Mouse (Mus musculus): ENCODE results near the gene Sorcs2. TPM values are rescaled to one million over a fixed set of nuclear protein-coding genes. Genes with fewer than 3 reads are reported as not detected.

Sorcs2 gene
- polyA plus RNA-seq, 1 experiment: 21.8 TPM

DNA sequence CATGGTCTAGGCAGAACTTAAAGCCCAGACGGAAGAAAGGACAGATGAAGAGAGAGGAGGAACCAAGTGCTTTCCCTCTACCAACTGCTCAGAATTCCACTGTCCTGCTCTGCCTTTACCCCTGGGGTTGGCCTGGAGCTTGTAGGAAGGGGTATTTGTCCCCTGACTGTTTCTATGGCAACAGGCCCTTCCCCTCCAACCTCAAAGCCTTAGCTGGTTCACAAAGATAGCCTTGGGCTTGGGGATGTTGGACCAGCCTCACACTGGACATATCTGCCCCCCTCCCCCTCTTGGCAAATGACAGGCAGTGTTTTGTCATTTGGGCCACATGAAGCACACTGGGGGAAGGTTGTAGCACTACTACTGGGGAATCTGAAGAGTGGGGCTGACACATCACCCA lies 375.6 kb downstream of the Sorcs2 start:
- Histone ChIP-seq H3K4me1 (ENCODE audit: control insufficient read depth, insufficient read depth, low read length) (no peaks in the 10 kb centered on the region; the same call in 1 of the 2 replicates), H3K4me3 (ENCODE audit: insufficient read depth, low read length) (no peak overlapping the region), H3K27ac (ENCODE audit: insufficient read depth, low read length) (no peak overlapping the region)
- no peak for TF ChIP-seq POLR2A (IDR thresholded peaks at IDR 0.05; ENCODE audit: extremely low read depth, insufficient read depth, low read length)
- TF ChIP-seq CTCF (IDR thresholded peaks at IDR 0.05; ENCODE audit: extremely low read depth, insufficient read depth, low read length): no peak

DNA sequence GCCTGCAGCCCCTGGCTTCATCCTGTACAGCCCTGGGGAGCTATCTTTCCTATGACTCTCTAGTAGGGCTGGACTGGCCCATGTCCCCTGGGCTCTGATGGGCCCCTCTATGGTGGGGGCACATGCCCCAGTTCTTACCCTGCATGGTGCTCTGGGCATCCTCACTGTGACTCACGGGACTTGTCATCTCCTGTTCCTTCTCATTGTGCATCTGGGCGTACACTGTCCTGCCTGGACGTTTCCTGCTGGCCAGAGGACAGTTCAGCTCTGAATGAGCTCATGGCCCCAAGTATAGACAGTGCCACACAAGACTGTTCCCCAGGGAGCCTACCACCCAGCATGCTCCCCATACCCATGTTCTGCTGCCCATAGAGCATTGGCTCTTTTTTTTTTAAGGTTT lies 376.8 kb downstream of the Sorcs2 start:
- no peak for TF ChIP-seq POLR2A (IDR thresholded peaks at IDR 0.05; ENCODE audit: extremely low read depth, insufficient read depth, low read length)
- no peak for TF ChIP-seq CTCF (IDR thresholded peaks at IDR 0.05; ENCODE audit: extremely low read depth, insufficient read depth, low read length)
- Histone ChIP-seq H3K4me1 (ENCODE audit: control insufficient read depth, insufficient read depth, low read length) (no peaks in the 10 kb centered on the region; the same call in 1 of the 2 replicates), H3K4me3 (ENCODE audit: insufficient read depth, low read length) (no peak overlapping the region), H3K27ac (ENCODE audit: insufficient read depth, low read length) (no peak overlapping the region)

DNA sequence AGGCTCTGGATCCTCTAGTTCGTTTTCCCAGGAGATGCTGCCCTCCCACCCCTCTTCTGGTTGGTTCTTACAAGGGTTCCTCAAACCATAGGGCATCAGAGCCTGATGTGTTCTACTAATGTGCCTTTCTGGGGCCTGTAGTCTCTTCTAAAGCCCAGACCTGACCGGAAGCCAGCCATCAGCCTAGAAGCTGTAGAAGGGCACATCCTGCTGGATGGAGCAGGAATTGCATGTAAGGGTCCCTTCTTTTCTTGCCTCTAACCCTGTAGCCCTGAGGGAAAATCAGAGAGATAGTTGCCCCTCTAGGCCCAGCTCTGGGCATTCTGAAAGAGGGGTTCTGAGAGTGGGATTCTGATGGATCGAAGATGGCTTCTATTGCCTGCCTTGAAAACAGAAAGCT lies 379.6 kb downstream of the Sorcs2 start:
- Histone ChIP-seq H3K4me3 (ENCODE audit: insufficient read depth, low read length) (no peak overlapping the region), H3K4me1 (ENCODE audit: control insufficient read depth, insufficient read depth, low read length) (no peaks in the 10 kb centered on the region), H3K27ac (ENCODE audit: insufficient read depth, low read length) (no peak overlapping the region)
- TF ChIP-seq POLR2A (IDR thresholded peaks at IDR 0.05; ENCODE audit: extremely low read depth, insufficient read depth, low read length) (no peak), CTCF (IDR thresholded peaks at IDR 0.05; ENCODE audit: extremely low read depth, insufficient read depth, low read length) (peak; percentile 42)

DNA sequence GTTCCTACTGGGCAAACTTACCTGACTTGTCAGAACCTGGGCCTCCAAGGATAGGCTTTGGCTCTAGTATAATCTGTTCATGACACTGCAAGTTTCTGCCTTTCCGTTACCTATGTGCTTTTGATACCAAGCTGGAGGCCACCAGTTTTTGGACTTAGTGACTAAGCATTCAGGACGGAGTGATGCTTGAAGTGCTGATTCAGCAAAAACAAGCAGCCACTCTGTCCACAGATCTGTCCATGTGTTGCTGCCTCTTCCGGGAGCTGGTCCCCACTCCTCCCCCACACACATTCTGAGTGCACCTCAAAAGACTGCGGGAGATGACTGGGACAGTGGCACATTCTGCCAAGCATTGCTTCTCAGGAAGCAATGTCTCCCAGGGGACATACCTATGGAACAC lies 388.5 kb downstream of the Sorcs2 start:
- no peaks in the 10 kb centered on the region for H3K4me1 ChIP-seq (ENCODE audit: control insufficient read depth, insufficient read depth, low read length)
- no peak overlapping the region for H3K4me3 ChIP-seq (ENCODE audit: insufficient read depth, low read length)
- TF ChIP-seq CTCF (IDR thresholded peaks at IDR 0.05; ENCODE audit: extremely low read depth, insufficient read depth, low read length) (no peak), POLR2A (IDR thresholded peaks at IDR 0.05; ENCODE audit: extremely low read depth, insufficient read depth, low read length) (no peak)
- H3K27ac ChIP-seq (ENCODE audit: insufficient read depth, low read length): no peak overlapping the region

DNA sequence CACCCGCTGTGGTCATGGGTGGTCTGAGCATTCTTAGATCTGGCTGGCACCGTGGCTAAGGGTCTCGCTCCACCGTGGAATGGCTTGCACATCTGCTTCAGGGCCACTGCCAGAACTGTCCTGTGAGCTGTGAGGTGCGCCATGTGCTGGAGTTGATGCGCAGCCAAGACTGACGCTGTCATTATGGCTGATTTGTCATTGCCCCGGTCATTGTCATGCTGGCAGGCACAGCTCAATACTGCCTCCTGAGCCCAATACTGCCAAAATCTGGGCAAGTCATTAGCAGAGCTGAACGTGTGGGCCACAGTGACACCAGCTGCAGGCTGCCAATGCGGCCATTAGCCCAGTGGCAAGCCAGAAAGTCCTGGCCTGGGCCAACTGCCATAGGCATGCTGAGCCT lies 390.3 kb downstream of the Sorcs2 start:
- no peak for TF ChIP-seq POLR2A (IDR thresholded peaks at IDR 0.05; ENCODE audit: extremely low read depth, insufficient read depth, low read length)
- no peak for TF ChIP-seq CTCF (IDR thresholded peaks at IDR 0.05; ENCODE audit: extremely low read depth, insufficient read depth, low read length)
- Histone ChIP-seq H3K4me3 (ENCODE audit: insufficient read depth, low read length) (no peak overlapping the region), H3K27ac (ENCODE audit: insufficient read depth, low read length) (no peak overlapping the region), H3K4me1 (ENCODE audit: control insufficient read depth, insufficient read depth, low read length) (no peaks in the 10 kb centered on the region)

DNA sequence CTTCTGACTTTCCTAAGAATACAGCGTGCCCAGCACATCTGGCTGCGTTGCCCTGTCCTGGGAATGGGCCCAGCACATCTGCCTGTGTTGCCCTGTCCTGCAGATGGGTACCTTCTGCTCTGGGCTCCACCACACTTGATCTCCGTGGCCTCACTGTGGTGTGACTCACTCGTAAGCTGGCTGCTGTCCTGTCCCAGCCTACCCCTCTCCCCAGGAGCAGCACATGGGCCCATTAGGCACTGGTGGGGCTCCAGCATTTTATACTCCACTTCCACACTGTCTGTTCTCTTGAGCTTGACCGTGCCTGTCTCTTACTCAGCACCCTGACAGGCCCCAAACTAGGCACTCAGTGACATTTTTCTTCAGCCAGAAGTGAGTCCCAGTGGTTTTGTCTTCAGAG lies 391.4 kb downstream of the Sorcs2 start:
- no peaks in the 10 kb centered on the region for H3K4me1 ChIP-seq (ENCODE audit: control insufficient read depth, insufficient read depth, low read length)

DNA sequence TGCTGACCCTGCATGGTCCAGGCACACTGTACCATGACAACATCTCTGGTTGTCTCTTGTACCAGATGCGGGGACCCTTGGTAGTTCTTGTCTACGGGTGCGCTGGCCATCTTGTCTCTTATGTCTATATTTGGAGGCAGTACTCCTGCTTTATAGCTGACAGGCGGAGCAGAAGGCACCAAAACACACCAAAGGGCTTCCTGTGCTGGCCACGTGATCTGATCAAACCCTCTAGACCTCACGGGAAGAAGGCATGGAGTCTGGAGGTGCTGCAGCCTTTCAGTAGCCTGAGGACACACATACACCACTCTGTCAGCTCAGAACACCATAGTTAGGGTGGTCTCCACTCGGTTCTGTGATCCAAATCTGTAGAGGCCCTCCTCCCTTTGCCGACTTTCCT lies 391.8 kb downstream of the Sorcs2 start:
- H3K4me3 ChIP-seq (ENCODE audit: insufficient read depth, low read length): no peak overlapping the region
- no peaks in the 10 kb centered on the region for H3K4me1 ChIP-seq (ENCODE audit: control insufficient read depth, insufficient read depth, low read length)
- H3K27ac ChIP-seq (ENCODE audit: insufficient read depth, low read length): no peak overlapping the region
- TF ChIP-seq CTCF (IDR thresholded peaks at IDR 0.05; ENCODE audit: extremely low read depth, insufficient read depth, low read length) (no peak), POLR2A (IDR thresholded peaks at IDR 0.05; ENCODE audit: extremely low read depth, insufficient read depth, low read length) (no peak)

More for the DNA sequence above, 391.4 kb downstream of the Sorcs2 start:
- no peak overlapping the region for H3K27ac ChIP-seq (ENCODE audit: insufficient read depth, low read length)
- TF ChIP-seq POLR2A (IDR thresholded peaks at IDR 0.05; ENCODE audit: extremely low read depth, insufficient read depth, low read length) (no peak), CTCF (IDR thresholded peaks at IDR 0.05; ENCODE audit: extremely low read depth, insufficient read depth, low read length) (no peak)
- no peak overlapping the region for H3K4me3 ChIP-seq (ENCODE audit: insufficient read depth, low read length)

DNA sequence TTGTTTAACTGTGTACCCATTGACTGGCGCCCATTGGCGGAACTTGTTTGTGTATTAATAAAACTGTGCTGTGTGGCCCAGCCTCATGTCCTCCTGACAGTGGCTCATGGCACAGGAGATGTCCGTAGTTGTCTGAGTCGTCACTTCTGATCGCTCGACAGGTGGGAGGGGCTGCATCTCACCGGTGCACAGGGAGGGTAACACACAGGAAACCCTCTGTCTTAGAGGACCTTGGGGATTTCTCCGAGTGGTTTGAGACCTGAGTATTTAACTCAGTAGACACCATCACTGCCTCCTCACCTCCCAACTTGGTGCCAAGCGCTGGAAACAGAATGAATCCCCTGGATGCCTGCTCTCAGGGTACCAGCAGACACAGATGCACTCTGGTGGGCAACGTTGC lies 394.1 kb downstream of the Sorcs2 start:
- H3K4me3 ChIP-seq (ENCODE audit: insufficient read depth, low read length): no peak overlapping the region
- no peaks in the 10 kb centered on the region for H3K4me1 ChIP-seq (ENCODE audit: control insufficient read depth, insufficient read depth, low read length)
- H3K27ac ChIP-seq (ENCODE audit: insufficient read depth, low read length): no peak overlapping the region
- TF ChIP-seq POLR2A (IDR thresholded peaks at IDR 0.05; ENCODE audit: extremely low read depth, insufficient read depth, low read length) (no peak), CTCF (IDR thresholded peaks at IDR 0.05; ENCODE audit: extremely low read depth, insufficient read depth, low read length) (no peak)

DNA sequence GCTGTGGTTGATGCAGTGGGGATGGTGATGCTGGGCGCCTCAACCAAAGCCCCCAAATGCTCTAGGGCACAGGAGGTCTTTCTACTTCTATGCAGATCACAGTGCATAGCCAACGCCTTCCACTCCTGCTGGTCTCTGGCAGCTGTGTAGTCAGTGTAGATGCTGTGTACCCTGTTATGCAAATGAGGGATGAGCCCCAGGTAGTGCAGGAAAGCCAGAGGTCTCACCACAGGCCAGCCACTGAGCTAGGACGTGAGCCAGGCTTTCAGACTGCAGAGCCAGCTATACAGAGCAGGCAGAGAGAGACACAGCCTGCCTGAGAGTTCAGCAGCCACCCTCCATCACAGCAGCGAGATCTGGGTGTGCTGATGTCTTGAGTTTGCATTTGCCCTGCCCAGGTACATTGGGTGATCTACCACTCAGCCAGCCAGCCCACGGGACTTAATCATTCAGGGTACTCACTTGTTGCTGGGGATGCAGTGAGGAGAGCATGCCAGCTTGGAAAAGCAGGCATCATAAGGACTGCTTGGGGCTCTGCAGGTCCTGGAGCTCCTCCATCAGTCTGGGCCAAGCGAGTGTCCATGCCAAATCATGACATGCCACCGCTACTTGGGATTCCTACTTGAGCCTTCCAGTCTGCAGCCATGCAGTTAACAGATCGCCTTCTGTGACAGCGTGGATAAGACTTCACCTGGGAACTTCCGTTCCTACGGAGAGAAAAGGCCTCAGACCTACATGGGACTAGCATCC lies 407.8 kb downstream of the Sorcs2 start:
- Histone ChIP-seq H3K4me1 (ENCODE audit: control insufficient read depth, insufficient read depth, low read length) (peaks cover 6% of the 10 kb centered on the region), H3K27ac (ENCODE audit: insufficient read depth, low read length) (no peak overlapping the region), H3K4me3 (ENCODE audit: insufficient read depth, low read length) (no peak overlapping the region)
- TF ChIP-seq CTCF (IDR thresholded peaks at IDR 0.05; ENCODE audit: extremely low read depth, insufficient read depth, low read length) (no peak), POLR2A (IDR thresholded peaks at IDR 0.05; ENCODE audit: extremely low read depth, insufficient read depth, low read length) (no peak)

DNA sequence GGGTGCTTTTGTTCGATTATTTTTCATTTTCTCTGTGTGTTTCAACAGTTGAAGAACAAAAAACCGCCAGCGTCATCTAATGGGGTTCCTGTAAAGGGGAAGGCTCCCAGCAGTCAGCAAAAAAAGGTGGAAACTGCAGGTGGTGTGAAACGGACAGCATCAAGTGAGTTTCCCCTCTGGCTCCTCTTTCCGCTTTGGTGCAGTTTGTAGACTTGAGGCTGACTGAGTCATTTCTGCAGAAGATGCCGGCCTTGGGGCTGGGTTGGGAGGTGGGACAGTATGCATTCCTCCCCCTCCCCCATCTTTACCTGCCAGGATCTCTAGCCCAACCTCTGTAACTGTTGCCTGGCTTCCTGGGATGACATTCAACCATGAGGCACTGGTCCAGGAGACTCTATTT lies 408.4 kb downstream of the Sorcs2 start:
- Histone ChIP-seq H3K4me3 (ENCODE audit: insufficient read depth, low read length) (no peak overlapping the region), H3K4me1 (ENCODE audit: control insufficient read depth, insufficient read depth, low read length) (peaks cover 8% of the 10 kb centered on the region), H3K27ac (ENCODE audit: insufficient read depth, low read length) (no peak overlapping the region)
- TF ChIP-seq POLR2A (IDR thresholded peaks at IDR 0.05; ENCODE audit: extremely low read depth, insufficient read depth, low read length) (no peak), CTCF (IDR thresholded peaks at IDR 0.05; ENCODE audit: extremely low read depth, insufficient read depth, low read length) (no peak)
